Mouse (Mus musculus) heart, postnatal 0 days (tissue): ENCODE results near the gene Il1r2. TPM values are rescaled to one million over a fixed set of nuclear protein-coding genes. Genes with fewer than 3 reads are reported as not detected.

Experiments used
- ATAC-seq: fragments of 200-750 bp; cut with Nextera tagmentation; 2 replicates; pipeline ENCODE4 v1.8.0; 2017; ENCODE audit warnings: low read depth, moderate number of reproducible peaks, moderate library complexity; ENCODE audit not compliant: insufficient read depth
- DNase-seq: peaks from one replicate; pipeline ENCODE4 v3.0.0-alpha.2; 2016; ENCODE audit warnings: low spot score
- H3K27ac ChIP-seq: fragments of 300-500 bp; sonication (generic); 2 replicates; pipeline ENCODE4 v1.5.1; 2014; ENCODE audit warnings: low read depth, mild to moderate bottlenecking
- H3K27me3 ChIP-seq: fragments of 300-500 bp; sonication (generic); 2 replicates; pipeline ENCODE4 v1.6.1; 2014; ENCODE audit warnings: low read length, mixed read lengths; ENCODE audit not compliant: control insufficient read depth, insufficient read depth
- H3K36me3 ChIP-seq: fragments of 300-500 bp; sonication (generic); replicated peaks from 2 replicates; pipeline ENCODE4 v1.6.1; 2014; ENCODE audit warnings: low read length, mixed read lengths; ENCODE audit not compliant: control insufficient read depth, insufficient read depth
- H3K4me1 ChIP-seq: fragments of 300-500 bp; sonication (generic); 2 replicates; pipeline ENCODE4 v1.6.1; 2014; ENCODE audit warnings: antibody characterized with exemption; ENCODE audit not compliant: control insufficient read depth, insufficient read depth
- H3K4me2 ChIP-seq: fragments of 300-500 bp; sonication (generic); 2 replicates; pipeline ENCODE4 v1.6.1; 2014; ENCODE audit warnings: low read depth, mild to moderate bottlenecking, low read length, moderate library complexity
- H3K4me3 ChIP-seq: fragments of 300-500 bp; sonication (generic); 2 replicates; pipeline ENCODE4 v1.5.1; 2014; ENCODE audit warnings: low read depth, low read length
- H3K9ac ChIP-seq: fragments of 300-500 bp; sonication (generic); replicated peaks from 2 replicates; pipeline ENCODE4 v1.6.1; 2014; ENCODE audit warnings: low read depth, low read length, mixed read lengths
- H3K9me3 ChIP-seq: fragments of 300-500 bp; sonication (generic); replicated peaks from 2 replicates; pipeline ENCODE4 v1.6.1; 2016; ENCODE audit warnings: low read length; ENCODE audit not compliant: control insufficient read depth
- CTCF ChIP-seq: IDR thresholded peaks from 2 replicates; pipeline ENCODE4 v1.5.1; 2016; ENCODE audit warnings: antibody characterized with exemption, control low read depth, low read depth
- EP300 ChIP-seq: IDR thresholded peaks from 2 replicates; pipeline ENCODE4 v1.6.1; 2016; ENCODE audit warnings: antibody characterized with exemption, low read depth
- WGBS: fragments of 180-500 bp; shearing (Covaris S2); extraction: QIAGEN DNeasy Blood & Tissue Kit; methylation state at CpG from one replicate; pipeline ENCODE4 v1.1.7; 2014; 5-methylcytosine and 5-hydroxymethylcytosine counted together
- polyA plus RNA-seq: library from polyadenylated mRNA; unstranded; fragments of >200 nt; fragmentation: Nextera tagmentation; extraction: Ambion mirVana; gene quantifications from 2 replicates; pipeline ENCODE4 v1.2.1, GENCODE M21; 2015
- total RNA-seq: library from RNA; depleted of rRNA; stranded (reverse); fragments of >200 nt; gene quantifications from 2 replicates; pipeline ENCODE4 v1.2.3, GENCODE M21; 2014; ENCODE audit warnings: low replicate concordance

Il1r2 gene
- total and polyA plus RNA-seq, 2 experiments from 2014 or later: 0.15 to 1.1 TPM

- Histone ChIP-seq H3K27me3 (no peaks in the 10 kb centered on the region), H3K27ac (no peak overlapping the region), H3K4me2 (no peak overlapping the region), H3K4me3 (no peak overlapping the region), H3K36me3 (no peaks in the 10 kb centered on the region), H3K9me3 (no peaks in the 10 kb centered on the region), H3K4me1 (no peaks in the 10 kb centered on the region), H3K9ac (no peak overlapping the region)
- TF ChIP-seq CTCF (no peak), EP300 (no peak)
- 70% methylated on average over 5 of the region's 5 CpGs for WGBS
- ATAC-seq (no peak), DNase-seq (no peak)
Observed at GRCm38 (mm10) chr1:40053071-40053470, 20.8 kb upstream of the Il1r2 start.

- Histone ChIP-seq H3K4me2 (no peak overlapping the region), H3K9ac (no peak overlapping the region), H3K4me3 (no peak overlapping the region), H3K4me1 (no peaks in the 10 kb centered on the region), H3K27me3 (no peaks in the 10 kb centered on the region), H3K9me3 (no peaks in the 10 kb centered on the region), H3K27ac (no peak overlapping the region), H3K36me3 (no peaks in the 10 kb centered on the region)
- ATAC-seq (no peak), DNase-seq (no peak)
- 77% methylated on average over 7 of the region's 7 CpGs for WGBS
- TF ChIP-seq CTCF (no peak), EP300 (no peak)
Observed at GRCm38 (mm10) chr1:40055051-40055450, 18.8 kb upstream of the Il1r2 start.

DNA sequence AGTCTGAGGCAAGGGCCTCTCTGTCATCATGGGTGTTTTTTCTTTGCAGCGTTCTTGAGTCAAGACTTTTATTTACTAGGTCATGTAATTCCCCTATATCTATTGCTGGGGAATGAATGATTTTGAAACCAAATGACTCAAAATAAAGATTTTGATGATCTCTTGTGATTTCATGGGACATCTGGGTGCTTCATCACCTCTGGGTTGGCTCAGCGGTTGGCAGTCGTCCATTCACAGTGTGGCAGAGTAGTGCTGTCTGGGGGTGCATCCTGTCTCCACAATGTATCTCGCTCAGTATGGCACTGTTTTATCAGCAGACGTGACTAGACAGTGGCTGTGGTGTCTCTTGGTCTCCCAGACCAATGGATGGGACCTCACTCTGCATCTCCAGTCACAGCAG lies 17.9 kb upstream of the Il1r2 start:
- DNase-seq (no peak), ATAC-seq (no peak)
- no peaks in the 10 kb centered on the region for H3K27me3 ChIP-seq
- TF ChIP-seq EP300: no peak
- no peak for TF ChIP-seq CTCF
- H3K27ac ChIP-seq: no peak overlapping the region
- H3K4me1 ChIP-seq: no peaks in the 10 kb centered on the region
- H3K4me3 ChIP-seq: no peak overlapping the region
- no peak overlapping the region for H3K4me2 ChIP-seq
- 75% methylated on average over 5 of the region's 5 CpGs for WGBS
- no peaks in the 10 kb centered on the region for H3K9me3 ChIP-seq
- H3K36me3 ChIP-seq: no peaks in the 10 kb centered on the region
- H3K9ac ChIP-seq: no peak overlapping the region

DNA sequence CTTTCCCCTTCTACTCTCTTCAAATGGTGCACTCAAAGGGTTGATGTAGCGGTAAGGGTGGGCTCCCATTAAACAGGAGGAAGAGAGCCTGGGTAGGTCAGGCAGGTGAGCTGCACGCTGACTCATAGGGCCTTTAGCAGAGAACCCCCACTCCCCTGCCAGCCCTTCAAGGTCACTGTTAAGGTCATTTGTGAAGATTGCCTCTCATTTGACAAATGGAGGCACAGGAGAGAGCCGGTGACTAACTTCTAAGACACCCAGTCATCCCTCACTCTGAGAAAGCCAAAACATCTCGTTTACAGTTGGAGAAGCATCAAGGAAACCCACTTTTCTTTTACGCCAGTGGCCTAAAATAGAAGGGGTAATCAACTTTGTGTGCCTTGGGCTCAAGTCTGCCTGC lies 16.5 kb upstream of the Il1r2 start:
- 60% methylated on average over 5 of the region's 5 CpGs for WGBS
- DNase-seq: no peak

DNA sequence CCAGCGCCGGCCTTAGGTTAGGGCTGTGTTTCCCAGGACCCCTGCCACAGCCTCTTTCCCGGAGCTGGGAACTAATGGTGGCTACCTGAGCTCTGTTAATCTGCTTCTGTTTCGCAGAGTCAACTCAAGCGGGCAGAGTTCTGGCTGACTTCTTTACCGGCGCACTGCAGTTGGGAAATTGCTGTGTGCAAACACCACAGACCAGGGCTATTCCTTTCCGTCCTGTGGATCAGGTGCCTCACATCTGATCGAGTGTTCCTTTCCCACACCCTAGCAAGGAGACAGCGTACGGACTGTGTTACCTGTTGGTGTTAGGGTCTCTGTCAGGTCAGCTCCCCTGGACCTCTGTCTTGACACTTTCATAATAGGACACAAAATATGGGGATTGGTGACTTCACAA lies 15.9 kb upstream of the Il1r2 start:
- no peak for DNase-seq
- no peaks in the 10 kb centered on the region for H3K4me1 ChIP-seq
- H3K27me3 ChIP-seq: no peaks in the 10 kb centered on the region
- H3K9me3 ChIP-seq: no peaks in the 10 kb centered on the region
- no peaks in the 10 kb centered on the region for H3K36me3 ChIP-seq
- no peak overlapping the region for H3K27ac ChIP-seq
- ATAC-seq: no peak
- no peak overlapping the region for H3K9ac ChIP-seq
- WGBS: 65% methylated on average over 11 of the region's 11 CpGs
- no peak for TF ChIP-seq CTCF
- TF ChIP-seq EP300: no peak
- no peak overlapping the region for H3K4me3 ChIP-seq
- H3K4me2 ChIP-seq: no peak overlapping the region

More for the DNA sequence above, 16.5 kb upstream of the Il1r2 start:
- Histone ChIP-seq H3K4me2 (no peak overlapping the region), H3K4me1 (no peaks in the 10 kb centered on the region), H3K36me3 (no peaks in the 10 kb centered on the region), H3K9ac (no peak overlapping the region), H3K27me3 (no peaks in the 10 kb centered on the region), H3K4me3 (no peak overlapping the region), H3K27ac (no peak overlapping the region), H3K9me3 (no peaks in the 10 kb centered on the region)
- TF ChIP-seq EP300: no peak
- TF ChIP-seq CTCF: no peak
- ATAC-seq: no peak

- no peaks in the 10 kb centered on the region for H3K36me3 ChIP-seq
- ATAC-seq (peak; percentile 14; the same call in 1 of the 2 replicates), DNase-seq (no peak)
- H3K27ac ChIP-seq: no peak overlapping the region
- H3K4me3 ChIP-seq: no peak overlapping the region
- TF ChIP-seq EP300: no peak
- no peak for TF ChIP-seq CTCF
- no peak overlapping the region for H3K4me2 ChIP-seq
- H3K9ac ChIP-seq: no peak overlapping the region
- no peaks in the 10 kb centered on the region for H3K4me1 ChIP-seq
- H3K9me3 ChIP-seq: no peaks in the 10 kb centered on the region
- whole genome bisulfite sequencing: 58% methylated on average over 4 of the region's 4 CpGs
- no peaks in the 10 kb centered on the region for H3K27me3 ChIP-seq
Observed at GRCm38 (mm10) chr1:40059122-40059774, 14.6 kb upstream of the Il1r2 start.
